Mouse (Mus musculus) hematopoietic stem cell, adult 5-6 weeks (primary cell): ENCODE measurements around the gene Zfand2a. TPM values are rescaled to one million over a fixed set of nuclear protein-coding genes. Genes with fewer than 3 reads are reported as not detected.

Source experiments
- ATAC-seq, 2 experiments: fragments of 125-278 bp in 1 of 2; replicated peaks in 1 of 2; 2 replicates each; pipeline ENCODE4 v1.8.0; 2016 to 2017; ENCODE audit warnings: inconsistent platforms in 2 of 2, mild to moderate bottlenecking in 2 of 2, moderate number of reproducible peaks in 2 of 2, low read depth in 1 of 2, moderate TSS enrichment in 1 of 2; ENCODE audit not compliant: low FRiP score in 2 of 2, poor library complexity in 2 of 2, severe bottlenecking in 2 of 2, insufficient read depth in 1 of 2, low TSS enrichment in 1 of 2
- total RNA-seq: library from RNA; stranded (forward); fragments of 172-1452, 232-1000 nt; gene quantifications from 2 replicates; pipeline ENCODE4 v1.2.3, GENCODE M21; 2017

Zfand2a gene
- 28.8 and 39.8 TPM in 2 replicates for total RNA-seq

- peak; percentile 98 to 99 for ATAC-seq
Measured at GRCm38 (mm10) chr5:139484185-139484814, at the start of gene Zfand2a. Gene Zfand2a, minus strand, starts transcription at chr5:139484549.

GRCm38 (mm10) chr5:139528851-139529250, 44.5 kb upstream of the Zfand2a start:
- ATAC-seq, result no peak

DNA sequence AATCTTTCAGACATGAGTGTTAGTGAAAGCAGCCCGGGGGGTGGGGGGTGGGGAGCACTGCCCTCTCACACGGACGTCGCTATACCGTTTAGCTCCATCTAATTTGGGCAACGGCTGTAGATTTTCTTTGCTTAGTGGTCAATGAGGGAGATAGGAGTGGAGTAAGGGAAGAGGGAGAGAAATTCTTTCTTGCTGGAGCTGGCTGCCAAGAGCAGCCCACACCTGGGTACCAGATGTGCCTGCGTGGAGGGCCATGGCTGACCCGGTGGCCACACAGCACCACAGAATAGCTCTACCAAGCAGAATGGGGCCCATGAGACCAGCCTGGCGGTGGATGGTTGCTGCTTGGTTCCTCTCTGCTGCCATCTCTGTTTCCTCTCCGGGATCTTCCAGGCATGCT, 37.6 kb upstream of the Zfand2a start:
- ATAC-seq, result no peak

GRCm38 (mm10) chr5:139520069-139520834, 35.9 kb upstream of the Zfand2a start:
- no peak for ATAC-seq

DNA sequence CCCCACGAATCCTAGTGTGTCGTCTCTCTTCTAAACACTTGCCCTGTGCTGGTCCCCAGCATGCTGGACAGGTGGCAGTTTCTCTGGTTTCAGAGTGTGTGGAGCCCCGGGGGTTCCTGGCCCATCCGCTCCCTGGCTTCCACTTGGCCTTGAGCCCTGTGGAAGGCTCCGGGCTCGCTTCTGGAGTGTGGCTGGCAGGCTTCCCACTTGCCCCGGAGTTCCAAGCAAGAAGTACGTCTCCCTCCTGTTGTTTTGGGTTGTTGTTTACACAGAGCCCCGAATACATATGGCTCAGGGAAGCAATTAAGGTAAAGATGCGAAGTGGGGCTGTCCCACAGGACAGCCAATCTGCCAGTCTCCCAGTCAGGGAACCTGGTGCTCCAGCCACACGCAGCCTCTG, 31.9 kb upstream of the Zfand2a start:
- ATAC-seq, result no peak

DNA sequence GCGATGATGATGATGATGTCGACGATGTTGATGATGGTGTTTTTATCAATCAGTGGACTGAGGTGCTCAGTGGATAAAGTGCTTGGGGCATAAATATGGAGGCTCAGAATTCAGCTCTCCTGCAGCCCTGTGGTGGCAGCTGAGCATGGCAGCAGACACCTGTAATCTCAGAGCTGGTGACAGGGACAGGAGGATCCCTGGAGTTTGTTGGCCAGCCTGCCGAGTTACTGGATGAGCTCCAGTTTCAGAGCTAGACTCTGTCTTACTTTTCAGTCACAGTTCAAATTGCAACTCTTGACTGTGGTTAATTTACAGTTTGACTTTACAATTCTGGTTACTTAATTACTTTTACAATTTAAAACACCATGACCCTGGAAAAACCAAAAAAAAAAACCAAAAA, 27.9 kb upstream of the Zfand2a start:
- ATAC-seq, result no peak

GRCm38 (mm10) chr5:139510682-139511366, 26.5 kb upstream of the Zfand2a start:
- ATAC-seq, result no peak

DNA sequence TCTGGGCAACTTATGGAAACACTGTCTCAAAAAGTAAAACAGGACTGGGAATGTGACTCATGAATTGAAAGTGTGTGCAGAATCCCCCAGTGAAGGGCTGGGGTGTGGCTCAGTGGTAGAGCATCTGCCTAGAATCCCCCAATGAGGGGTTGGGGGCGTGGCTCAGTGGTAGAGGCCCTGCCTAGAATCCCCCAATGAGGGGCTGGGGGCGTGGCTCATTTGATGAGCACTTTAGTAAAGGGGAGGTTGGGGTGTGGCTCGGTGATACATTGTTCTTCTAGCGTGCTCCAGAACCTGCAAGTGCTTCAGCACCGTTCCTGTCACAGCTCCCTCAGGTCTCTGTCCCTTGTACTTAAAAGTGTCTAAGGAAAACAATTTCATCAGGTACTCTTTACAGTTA, 21.9 kb upstream of the Zfand2a start:
- ATAC-seq, result no peak

DNA sequence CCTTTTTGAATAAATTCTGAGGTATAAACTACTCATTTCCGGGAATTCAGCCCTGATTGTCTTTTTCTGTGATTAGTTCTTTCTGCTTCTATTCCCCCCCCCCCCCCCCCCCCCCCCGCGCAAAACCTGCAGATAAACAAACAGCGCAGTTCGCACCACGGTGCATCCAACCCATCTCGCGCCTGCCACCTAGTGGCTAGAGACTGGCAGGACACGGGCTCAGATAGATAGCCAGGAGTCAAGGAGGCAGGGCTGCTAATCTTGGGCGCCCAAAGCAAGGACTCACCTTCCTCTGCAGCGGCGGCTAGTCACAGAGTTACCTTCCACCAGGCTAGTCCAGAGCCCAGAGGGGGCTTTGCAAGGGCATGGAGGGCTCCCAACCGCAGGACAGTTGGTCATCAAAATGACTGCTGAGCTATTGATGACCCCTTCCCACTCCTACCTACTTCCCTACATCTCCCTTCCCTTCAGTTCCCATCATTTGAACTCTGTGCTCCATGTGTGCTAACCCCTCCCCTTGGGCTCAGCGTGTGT, 20.8 kb upstream of the Zfand2a start:
- ATAC-seq, result peak; percentile 83 to 91

DNA sequence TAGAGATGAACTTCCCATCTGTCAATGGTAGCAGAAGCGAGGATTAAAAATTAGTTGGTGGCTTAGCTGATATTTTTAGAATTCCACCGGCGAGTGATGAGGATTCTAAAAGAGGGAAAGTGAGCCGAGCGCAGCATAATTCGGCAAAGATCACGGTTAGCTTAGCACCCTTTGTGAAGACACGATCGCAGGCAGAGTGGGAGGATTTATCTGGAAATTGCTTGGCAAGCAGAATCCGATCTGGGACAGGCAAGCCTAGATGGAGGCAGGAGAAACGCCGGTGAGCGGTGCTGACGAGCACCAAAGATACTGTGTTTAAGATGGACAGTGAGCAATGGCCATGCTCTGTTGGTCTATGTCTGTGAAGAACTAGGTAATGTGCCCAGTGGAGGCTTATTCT, 17.9 kb upstream of the Zfand2a start:
- no peak for ATAC-seq

GRCm38 (mm10) chr5:139498791-139499190, 14.4 kb upstream of the Zfand2a start:
- no peak for ATAC-seq

- no peak for ATAC-seq
Measured at GRCm38 (mm10) chr5:139496939-139497338, 12.6 kb upstream of the Zfand2a start.

GRCm38 (mm10) chr5:139495019-139495669, 10.8 kb upstream of the Zfand2a start:
- no peak for ATAC-seq

DNA sequence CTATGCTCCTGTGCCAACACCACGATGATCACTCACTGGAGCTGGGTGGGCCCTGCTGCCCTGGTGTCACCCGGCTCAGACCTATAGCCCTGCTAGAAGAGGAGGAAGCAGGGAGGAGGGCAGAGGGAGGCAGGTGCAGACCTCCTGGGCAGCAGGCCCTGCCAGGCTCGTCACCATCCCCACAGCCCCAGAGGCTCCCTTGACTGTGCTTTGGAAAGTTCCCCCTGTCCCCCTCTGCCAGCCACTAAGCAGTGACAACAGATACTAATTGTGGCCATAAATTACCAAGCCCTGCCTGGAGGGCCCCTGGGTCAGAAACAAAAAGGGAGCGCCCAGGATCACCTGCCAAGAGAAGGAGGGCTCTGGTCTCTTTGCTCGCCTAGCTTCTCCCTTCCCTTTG, 9.3 kb upstream of the Zfand2a start:
- no peak for ATAC-seq

- ATAC-seq, result no peak
Measured at GRCm38 (mm10) chr5:139491348-139491747, 7.0 kb upstream of the Zfand2a start.

DNA sequence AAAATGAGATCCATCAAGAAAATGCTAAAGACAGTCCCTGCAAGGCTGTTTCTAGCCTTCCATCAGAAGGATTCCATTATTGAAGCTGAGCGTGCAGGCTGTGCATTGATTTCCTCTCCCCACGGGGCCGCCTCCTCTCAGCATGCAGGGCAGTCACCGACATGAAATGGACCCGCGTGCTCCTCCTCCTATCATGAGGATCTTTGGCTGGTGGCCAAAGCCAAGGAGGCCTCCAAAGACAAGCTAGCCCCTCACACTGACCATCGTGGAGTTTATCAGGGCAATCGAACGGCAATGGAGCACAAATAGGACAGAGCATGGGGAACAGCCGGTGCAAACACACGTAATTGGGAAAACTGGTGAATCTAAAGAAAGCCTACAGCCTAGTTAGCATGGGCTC, 5.8 kb upstream of the Zfand2a start:
- ATAC-seq, result no peak

GRCm38 (mm10) chr5:139483171-139483848, 1.0 kb downstream of the Zfand2a start:
- no peak for ATAC-seq
